Mouse (Mus musculus) lung, adult 2 months (tissue): Measurements from ENCODE around the gene Myom3. TPM values are rescaled to one million over a fixed set of nuclear protein-coding genes. Genes with fewer than 3 reads are reported as not detected.
A peak's percentile ranks its signal among the peaks of the same experiment; 100 is the strongest.

ENCODE experiments used
- DNase-seq: peaks from one replicate; pipeline ENCODE4 v3.0.0; 2022
- H3K4me1 ChIP-seq: fragments of 200-500 bp; 2 replicates; pipeline ENCODE4 v1.6.1; 2011; ENCODE audit warnings: low read length; ENCODE audit not compliant: control insufficient read depth, insufficient read depth
- H3K4me3 ChIP-seq: fragments of 200-500 bp; replicated peaks from 2 replicates; pipeline ENCODE3; 2011; ENCODE audit warnings: low read depth, mild to moderate bottlenecking, control low read depth, low read length; ENCODE audit errors: extremely low read depth
- CTCF ChIP-seq: fragments of 200-500 bp; IDR thresholded peaks from 2 replicates; pipeline ENCODE4 v1.5.1; 2011; ENCODE audit warnings: mild to moderate bottlenecking, low read length, control low read depth; ENCODE audit not compliant: insufficient read depth
- POLR2A ChIP-seq: fragments of 200-500 bp; IDR thresholded peaks from 2 replicates; pipeline ENCODE4 v1.6.1; 2011; ENCODE audit warnings: low read depth, mild to moderate bottlenecking, control low read depth, low read length, borderline replicate concordance; ENCODE audit errors: extremely low read depth
- WGBS: fragments of 180-500 bp; shearing (Covaris S2); methylation state at CpG from one replicate; pipeline ENCODE4 v1.1.7; 2018; 5-methylcytosine and 5-hydroxymethylcytosine counted together
- polyA plus RNA-seq: library from polyadenylated mRNA; depleted of rRNA; stranded (reverse); fragments of >200 nt; gene quantifications from 2 replicates; pipeline ENCODE4 v1.2.3, GENCODE M21; 2012

The Myom3 gene
- polyA plus RNA-seq, 1 experiment, result 3.1 TPM

DNA sequence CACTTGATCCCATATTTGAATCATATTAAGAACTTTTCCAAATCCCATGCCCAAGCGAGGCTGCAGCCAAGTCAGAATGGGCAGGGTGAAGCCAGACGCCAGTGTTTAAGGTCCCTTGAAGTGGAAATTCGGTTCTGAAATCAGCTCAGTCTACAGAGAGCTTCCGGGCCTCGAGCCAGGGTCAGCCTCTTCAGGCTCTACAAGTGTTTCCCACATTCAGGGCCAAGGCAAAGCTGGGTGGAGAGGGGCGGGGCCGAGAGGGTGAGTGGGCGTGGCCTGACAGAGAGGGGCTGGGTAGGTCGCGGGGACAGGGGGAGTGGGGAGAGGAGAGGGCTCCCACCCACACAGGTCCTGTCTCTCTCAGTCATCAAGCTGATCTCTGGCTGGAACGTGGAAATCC is 38.4 kb downstream of the Myom3 start:
- WGBS, result 28% methylated on average over 11 of the region's 11 CpGs
- Histone ChIP-seq H3K4me1 (peaks cover 7% of the 10 kb centered on the region), H3K4me3 (peak overlapping the region; percentile 55)
- DNase-seq, result peak; percentile 84
- TF ChIP-seq CTCF (no peak), POLR2A (no peak)

- 13% methylated on average over 8 of the region's 8 CpGs for WGBS
- peak; percentile 94 for TF ChIP-seq CTCF
- TF ChIP-seq POLR2A, result no peak
- peak; percentile 94 for DNase-seq
- peaks cover 5% of the 10 kb centered on the region for H3K4me1 ChIP-seq
- H3K4me3 ChIP-seq, result no peak overlapping the region
Measured at GRCm38 (mm10) chr4:135801543-135801942, 42.0 kb downstream of the Myom3 start.

- WGBS, result 52% methylated on average over 4 of the region's 4 CpGs
- Histone ChIP-seq H3K4me3 (no peak overlapping the region), H3K4me1 (no peaks in the 10 kb centered on the region)
- TF ChIP-seq POLR2A (no peak), CTCF (peak; percentile 17; the same call in 1 of the 2 replicates)
- no peak for DNase-seq
Measured at GRCm38 (mm10) chr4:135803299-135803698, 43.8 kb downstream of the Myom3 start.

- WGBS, result 79% methylated on average over 5 of the region's 5 CpGs
- no peak overlapping the region for H3K4me3 ChIP-seq
- no peak for TF ChIP-seq CTCF
- no peak for TF ChIP-seq POLR2A
- no peak for DNase-seq
- H3K4me1 ChIP-seq, result no peaks in the 10 kb centered on the region
Measured at GRCm38 (mm10) chr4:135804169-135804568, 44.7 kb downstream of the Myom3 start.

DNA sequence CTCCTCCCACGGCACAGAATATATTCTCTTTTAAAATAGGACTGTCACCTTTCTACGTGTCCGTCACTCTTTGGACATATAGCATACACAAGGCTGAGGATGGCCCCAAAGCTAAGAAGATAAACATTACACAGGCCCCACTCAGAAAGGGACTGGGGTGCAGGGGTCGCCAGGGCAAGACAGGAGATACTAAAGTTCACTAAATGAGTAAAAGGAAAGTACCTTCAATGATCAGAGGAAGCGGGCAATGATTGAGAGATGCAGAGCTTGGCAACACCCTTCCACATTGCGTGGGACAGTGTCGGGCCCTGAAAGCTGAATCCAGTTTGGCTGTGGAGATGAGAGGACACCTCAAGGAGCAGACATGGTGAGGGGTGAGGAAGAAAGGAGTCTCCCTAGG is 55.4 kb downstream of the Myom3 start:
- Histone ChIP-seq H3K4me3 (no peak overlapping the region), H3K4me1 (no peaks in the 10 kb centered on the region)
- 79% methylated on average over 7 of the region's 7 CpGs for WGBS
- TF ChIP-seq POLR2A (no peak), CTCF (no peak)
- no peak for DNase-seq

- 35% methylated on average over 12 of the region's 12 CpGs for WGBS
- TF ChIP-seq POLR2A (no peak), CTCF (peak; percentile 35; the same call in 1 of the 2 replicates)
- Histone ChIP-seq H3K4me3 (no peak overlapping the region), H3K4me1 (no peaks in the 10 kb centered on the region)
- DNase-seq, result peak; percentile 49
Measured at GRCm38 (mm10) chr4:135816905-135817622, 57.5 kb downstream of the Myom3 start.

- TF ChIP-seq POLR2A (no peak), CTCF (no peak)
Measured at GRCm38 (mm10) chr4:135818366-135818765, 58.9 kb downstream of the Myom3 start.

DNA sequence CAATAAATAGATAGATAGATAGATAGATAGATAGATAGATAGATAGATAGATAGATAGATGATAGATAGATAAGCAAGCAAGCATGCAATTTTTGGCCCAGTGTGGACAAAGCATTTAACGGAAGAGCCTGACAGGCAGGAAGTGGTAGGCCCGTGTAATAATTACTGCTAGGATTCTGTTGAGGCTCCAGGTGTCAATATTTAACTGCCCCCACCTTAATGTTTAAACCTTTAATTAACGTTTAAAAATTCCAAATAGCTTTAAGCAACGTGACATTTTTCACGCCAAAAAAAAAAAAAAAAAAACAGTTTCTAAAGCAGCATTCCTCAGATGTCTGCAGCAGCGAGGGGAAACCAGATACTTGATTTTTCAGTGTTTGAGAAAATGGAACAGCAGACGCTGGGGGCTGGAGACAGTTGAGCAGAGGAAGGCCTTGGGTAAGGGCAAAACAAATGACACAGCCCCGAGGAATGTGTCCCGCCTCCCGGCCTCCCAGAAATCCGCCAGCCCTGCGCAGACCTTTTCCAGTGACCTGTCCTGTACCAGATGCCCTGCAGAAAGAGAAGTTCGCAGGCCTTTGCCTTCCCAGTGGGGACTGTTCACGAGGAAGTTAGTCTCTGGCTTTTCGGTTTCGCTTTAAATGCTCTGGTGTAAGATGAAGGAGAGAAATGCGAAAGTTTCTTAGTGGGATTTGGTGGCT is 60.5 kb downstream of the Myom3 start:
- 42% methylated on average over 17 of the region's 17 CpGs for WGBS
- H3K4me1 ChIP-seq, result peaks cover 2% of the 10 kb centered on the region; the same call in 1 of the 2 replicates
- DNase-seq, result peak; percentile 47
- no peak overlapping the region for H3K4me3 ChIP-seq
- TF ChIP-seq POLR2A (no peak), CTCF (no peak)

More at GRCm38 (mm10) chr4:135818366-135818765, 58.9 kb downstream of the Myom3 start:
- 92% methylated on average over 3 of the region's 3 CpGs for WGBS
- H3K4me3 ChIP-seq, result no peak overlapping the region
- no peaks in the 10 kb centered on the region for H3K4me1 ChIP-seq
- DNase-seq, result no peak

GRCm38 (mm10) chr4:135821772-135822171 is 62.3 kb downstream of the Myom3 start:
- TF ChIP-seq CTCF, result no peak
- no peak for TF ChIP-seq POLR2A
- no peak for DNase-seq
- no peak overlapping the region for H3K4me3 ChIP-seq
- 97% methylated on average over 4 of the region's 4 CpGs for WGBS
- peaks cover 2% of the 10 kb centered on the region; the same call in 1 of the 2 replicates for H3K4me1 ChIP-seq

GRCm38 (mm10) chr4:135823298-135823697 is 63.8 kb downstream of the Myom3 start:
- H3K4me1 ChIP-seq, result peaks cover 2% of the 10 kb centered on the region; the same call in 1 of the 2 replicates
- no peak for DNase-seq
- no peak for TF ChIP-seq POLR2A
- peak; percentile 55 for TF ChIP-seq CTCF
- no peak overlapping the region for H3K4me3 ChIP-seq
- 48% methylated on average over 2 of the region's 2 CpGs for WGBS
